Mouse (Mus musculus): ENCODE data around the gene Mthfd1l. TPM values are rescaled to one million over a fixed set of nuclear protein-coding genes. Genes with fewer than 3 reads are reported as not detected.
A peak's percentile ranks its signal among the peaks of the same experiment; 100 is the strongest.
"Not testable (repeated sequence)": the region's sequence is repeated elsewhere in the genome, so short reads cannot be mapped to it uniquely, and the experiment has no call there.

The Mthfd1l gene
- total RNA-seq, 2 experiments from 2014 or later, result 0.42 to 0.48 TPM

GRCm38 (mm10) chr10:4105676-4106528, 133.0 kb downstream of the Mthfd1l start:
- peak; percentile 6; the same call in 1 of the 2 replicates for TF ChIP-seq CTCF (IDR thresholded peaks at IDR 0.05)
- intact Hi-C loops (cut with DNase I), result no loop called here
- Histone ChIP-seq H3K27ac (peak overlapping the region; percentile 58), H3K4me3 (no peak overlapping the region)
- no peak for DNase-seq

GRCm38 (mm10) chr10:4107661-4108338, 134.9 kb downstream of the Mthfd1l start:
- peak; percentile 18; the same call in 1 of the 2 replicates for TF ChIP-seq CTCF (IDR thresholded peaks at IDR 0.05)
- Histone ChIP-seq H3K27ac (peak overlapping the region; percentile 28), H3K4me3 (no peak overlapping the region)
- intact Hi-C loops (cut with DNase I), result no loop called here
- no peak for DNase-seq

DNA sequence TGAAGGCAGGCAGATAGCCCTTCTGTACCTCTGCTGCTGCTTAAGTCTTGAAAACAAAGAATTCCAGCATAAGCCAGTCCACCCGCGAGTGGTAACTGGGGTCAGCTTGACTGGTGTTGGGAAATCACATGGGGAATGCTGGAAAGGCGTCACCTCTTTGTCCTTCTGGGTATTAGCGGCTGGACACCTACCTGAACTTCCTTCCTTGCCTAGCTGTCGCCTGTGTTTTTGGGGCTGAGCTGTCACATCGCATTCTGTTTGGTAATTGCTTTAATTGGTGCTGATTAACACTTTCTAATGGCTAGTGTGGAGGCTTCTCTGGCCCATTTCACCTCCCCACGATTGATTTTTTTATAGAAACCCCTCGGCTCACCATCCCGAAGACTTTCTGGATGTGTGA, 135.5 kb downstream of the Mthfd1l start:
- H3K4me3 ChIP-seq, result no peak overlapping the region
- H3K27ac ChIP-seq, result peak overlapping the region; percentile 28
- intact Hi-C loops (cut with DNase I), result no loop called here
- no peak for TF ChIP-seq CTCF (IDR thresholded peaks at IDR 0.05)
- DNase-seq, result no peak

GRCm38 (mm10) chr10:4111095-4111794, 138.3 kb downstream of the Mthfd1l start:
- intact Hi-C loops (cut with DNase I), result no loop called here
- H3K27ac ChIP-seq, result peak overlapping the region; percentile 61
- DNase-seq, result no peak

GRCm38 (mm10) chr10:4111795-4112139, 138.8 kb downstream of the Mthfd1l start:
- intact Hi-C loops (cut with DNase I), result no loop called here
- DNase-seq, result no peak
- Histone ChIP-seq H3K27ac (peak overlapping the region; percentile 61; the same call in 1 of the 2 replicates), H3K4me3 (no peak overlapping the region)
- no peak for TF ChIP-seq CTCF (IDR thresholded peaks at IDR 0.05)

More at GRCm38 (mm10) chr10:4111095-4111794, 138.3 kb downstream of the Mthfd1l start:
- H3K4me3 ChIP-seq, result no peak overlapping the region
- no peak for TF ChIP-seq CTCF (IDR thresholded peaks at IDR 0.05)

DNA sequence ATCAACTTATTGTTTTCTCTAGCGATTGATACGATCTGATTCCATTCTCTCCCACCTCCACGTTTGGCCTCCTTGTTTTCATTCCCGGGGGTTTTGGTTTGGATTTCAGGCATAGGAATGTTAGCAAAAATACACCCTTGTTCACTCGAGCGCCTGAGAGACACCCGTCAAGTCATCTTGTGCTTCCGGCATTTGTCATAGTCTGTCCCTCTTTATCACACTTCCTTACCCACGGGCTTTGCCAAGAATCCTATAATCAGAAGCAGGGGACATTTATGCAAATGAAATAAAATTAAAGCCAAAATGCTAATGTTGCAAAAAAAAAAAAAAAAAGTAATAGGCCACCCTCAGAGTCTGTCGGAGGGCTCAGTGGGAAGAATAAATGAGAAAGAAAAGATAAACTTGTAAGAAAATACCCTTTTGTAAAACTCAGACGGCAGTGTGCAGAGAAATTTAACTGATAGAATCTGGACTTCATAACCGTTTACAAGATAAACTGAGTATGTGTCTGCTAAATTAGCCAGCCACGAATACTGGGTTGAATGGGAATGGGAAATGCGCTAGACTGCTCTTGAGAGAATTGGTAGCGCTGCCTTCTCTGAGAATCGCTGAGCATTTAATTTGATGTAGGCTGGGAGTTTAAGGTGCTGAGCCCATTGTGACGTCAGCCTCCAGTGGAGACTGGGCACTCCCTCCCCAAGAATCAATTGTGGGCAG, 139.9 kb downstream of the Mthfd1l start:
- intact Hi-C loops (cut with DNase I), result no loop called here
- no peak for TF ChIP-seq CTCF (IDR thresholded peaks at IDR 0.05)
- Histone ChIP-seq H3K27ac (peak overlapping the region; percentile 61), H3K4me3 (no peak overlapping the region)
- no peak for DNase-seq

DNA sequence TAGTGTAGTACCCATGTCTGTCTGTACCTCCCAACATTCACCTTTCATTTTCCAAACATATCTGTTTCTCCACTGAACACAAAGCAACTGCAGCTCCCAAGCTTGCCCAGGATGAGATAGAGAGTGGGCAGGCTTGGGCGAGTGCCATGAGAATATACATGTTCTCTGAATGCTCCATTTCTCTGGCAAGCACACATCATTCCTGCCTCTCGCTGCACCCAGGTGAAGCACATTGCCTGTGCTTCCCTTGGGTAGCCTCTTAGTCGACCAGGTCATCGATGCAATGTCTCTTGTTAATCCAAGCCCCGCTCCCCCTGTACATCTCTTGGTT, 140.4 kb downstream of the Mthfd1l start:
- intact Hi-C loops (cut with DNase I), result no loop called here
- no peak for DNase-seq
- TF ChIP-seq CTCF (IDR thresholded peaks at IDR 0.05), result no peak
- Histone ChIP-seq H3K27ac (no peak overlapping the region), H3K4me3 (no peak overlapping the region)

DNA sequence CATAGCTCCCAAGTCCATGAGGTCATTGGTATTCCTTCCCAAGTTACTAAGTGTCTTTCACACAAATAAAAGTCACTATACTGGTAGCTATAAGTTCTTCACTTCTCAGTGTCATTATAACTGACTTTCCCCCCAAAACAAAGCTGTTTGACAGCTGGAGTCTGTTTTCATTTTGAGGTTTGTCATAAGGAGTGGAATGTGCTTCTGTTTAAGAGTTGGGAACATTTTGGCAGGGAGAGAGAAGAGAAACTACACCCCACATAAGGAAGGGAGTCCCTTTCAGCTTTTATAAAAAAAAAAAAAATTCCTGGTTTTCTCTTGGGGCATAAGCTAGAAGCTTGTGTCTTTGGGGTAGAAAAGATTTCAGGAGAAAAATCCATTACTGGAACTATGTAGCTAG, 143.7 kb downstream of the Mthfd1l start:
- H3K4me3 ChIP-seq, result no peak overlapping the region
- no peak overlapping the region for H3K27ac ChIP-seq
- no peak for TF ChIP-seq CTCF (IDR thresholded peaks at IDR 0.05)
- no peak for DNase-seq
- intact Hi-C loops (cut with DNase I), result no loop called here

- H3K27ac ChIP-seq, result peak overlapping the region; percentile 28; the same call in 1 of the 2 replicates
- H3K4me3 ChIP-seq, result no peak overlapping the region
These were observed 144.2 kb downstream of the Mthfd1l start for GRCm38 (mm10) chr10:4117091-4117490.

DNA sequence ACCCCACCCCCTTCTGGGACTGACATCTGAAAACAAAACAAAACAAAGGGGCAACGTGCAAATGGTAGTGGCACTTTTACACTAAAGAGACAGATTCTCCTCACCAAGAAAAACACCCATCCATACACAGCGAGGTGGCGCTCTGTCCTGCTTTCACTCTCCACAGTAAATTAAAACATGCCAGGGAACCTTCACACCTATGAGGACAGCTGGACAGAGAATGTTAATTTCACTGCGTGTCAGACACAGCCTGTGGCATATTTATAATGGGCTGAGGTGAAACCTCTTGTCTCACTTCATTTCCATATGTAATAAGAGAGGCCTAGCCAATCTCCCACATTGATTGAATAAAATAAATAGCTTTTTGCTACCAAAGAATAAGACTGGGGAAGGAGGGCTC, 146.4 kb downstream of the Mthfd1l start:
- DNase-seq, result no peak
- Histone ChIP-seq H3K27ac (no peak overlapping the region), H3K4me3 (no peak overlapping the region)
- intact Hi-C loops (cut with DNase I), result no loop called here
- TF ChIP-seq CTCF (IDR thresholded peaks at IDR 0.05), result no peak

More at GRCm38 (mm10) chr10:4117091-4117490, 144.2 kb downstream of the Mthfd1l start:
- DNase-seq, result no peak
- no peak for TF ChIP-seq CTCF (IDR thresholded peaks at IDR 0.05)
- intact Hi-C loops (cut with DNase I), result no loop called here

GRCm38 (mm10) chr10:4120708-4121107, 147.8 kb downstream of the Mthfd1l start:
- intact Hi-C loops (cut with DNase I), result no loop called here
- Histone ChIP-seq H3K27ac (peak overlapping the region; percentile 75), H3K4me3 (0 out of 2 replicates have a peak overlapping the region, but pooled peaks have one; percentile 15)
- TF ChIP-seq CTCF (IDR thresholded peaks at IDR 0.05), result no peak
- DNase-seq, result peak; percentile 71

- TF ChIP-seq CTCF (IDR thresholded peaks at IDR 0.05), result no peak
- 0 out of 2 replicates have a peak overlapping the region, but pooled peaks have one; percentile 15 for H3K4me3 ChIP-seq
- no peak for DNase-seq
- peak overlapping the region; percentile 75 for H3K27ac ChIP-seq
- intact Hi-C loops (cut with DNase I), result no loop called here
These were observed 148.3 kb downstream of the Mthfd1l start for GRCm38 (mm10) chr10:4121197-4121596.

DNA sequence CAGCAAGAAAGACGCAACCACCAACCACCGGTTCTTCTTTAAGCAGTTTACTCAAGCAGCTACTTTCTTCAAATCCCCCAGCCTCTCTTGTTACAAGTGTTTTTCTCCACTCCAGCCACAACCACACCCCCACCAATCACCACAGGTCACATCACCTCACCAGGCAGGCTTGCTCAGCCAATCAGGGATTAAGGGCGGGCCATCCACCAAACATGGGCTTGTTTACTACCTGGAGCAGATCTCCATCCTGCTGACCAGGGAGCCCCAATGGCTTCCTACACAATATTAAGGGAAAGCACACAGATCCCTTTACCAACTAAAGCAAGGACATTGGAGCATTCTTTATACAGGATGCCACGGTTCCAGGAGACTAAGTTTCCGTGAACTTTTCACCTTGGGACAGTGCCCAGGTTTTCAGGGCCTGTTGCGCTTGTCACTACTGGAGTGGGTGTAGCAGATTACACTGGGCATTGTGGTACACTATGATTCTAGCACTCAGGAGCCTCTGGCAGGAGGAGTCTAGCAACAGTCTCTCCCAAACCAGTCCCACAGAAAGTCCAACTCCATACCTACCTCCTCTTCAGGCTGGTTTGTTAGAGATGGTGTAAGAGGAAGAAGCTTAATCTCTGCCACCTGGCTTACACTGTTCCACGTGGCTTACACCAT, 150.5 kb downstream of the Mthfd1l start:
- intact Hi-C loops (cut with DNase I); DNase-seq; H3K27ac ChIP-seq; H3K4me3 ChIP-seq: not testable (repeated sequence)

All from gastrocnemius, adult 2 months (tissue).